14 mouse cellular contexts compared by ENCODE assay signal in the genomic region with DNA sequence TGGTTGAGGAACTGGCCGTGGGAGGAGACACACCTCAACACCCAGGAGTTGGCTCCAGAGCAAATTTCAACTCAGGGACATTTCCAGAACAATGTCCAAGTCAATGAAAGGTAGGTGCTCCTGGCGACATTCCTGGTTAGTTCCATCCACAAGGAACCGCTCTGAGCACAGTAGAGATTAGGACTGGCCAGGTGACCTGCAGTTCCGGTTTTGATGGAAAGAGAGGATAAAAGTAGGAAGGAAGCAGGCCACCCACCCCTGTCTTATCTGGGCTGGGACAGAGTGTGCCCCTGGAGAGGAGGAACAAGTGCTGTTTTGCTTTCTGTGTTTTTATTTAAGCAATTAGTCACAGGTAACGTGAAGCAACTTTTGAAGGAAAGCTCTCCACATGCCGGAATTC. TPM values are rescaled to one million over a fixed set of nuclear protein-coding genes. Genes with fewer than 3 reads are reported as not detected.
DNase-seq lines count a peak whose midpoint lies in the region; ATAC-seq lines count a peak whose summit lies in the region.
"Had no signal": no experiment of that assay in that cellular context is flagged by ENCODE, and none has a peak within 500 bp of the region (broad histone marks: within the 10 kb centered on the region; RNA-seq: fewer than 3 reads in every experiment).

No protein-coding gene starts in this region.

- H3K9ac ChIP-seq in hindbrain, embryonic 12.5 days, result no peak overlapping the region
- no peak overlapping the region for H3K9ac ChIP-seq in hindbrain, embryonic 11.5 days (ENCODE audit: low read depth, low read length)
- no peak overlapping the region for H3K9ac ChIP-seq in limb, embryonic 11.5 days (ENCODE audit: low read length)
- no peak overlapping the region for H3K9ac ChIP-seq in stomach, embryonic 14.5 days (replicated peaks; ENCODE audit: low read depth, low read length)
- H3K9ac ChIP-seq: liver, embryonic 13.5 days had no signal

- H3K4me1 ChIP-seq in hindbrain, embryonic 12.5 days, result peaks cover 29% of the 10 kb centered on the region
- peaks cover 2% of the 10 kb centered on the region; the same call in 1 of the 2 replicates for H3K4me1 ChIP-seq in hindbrain, embryonic 11.5 days (replicated peaks; ENCODE audit: control insufficient read depth, insufficient read depth, low read length)
- peaks cover 17% of the 10 kb centered on the region for H3K4me1 ChIP-seq in limb, embryonic 11.5 days (ENCODE audit: control insufficient read depth, insufficient read depth, low read length)
- H3K4me1 ChIP-seq in stomach, embryonic 14.5 days (ENCODE audit: control insufficient read depth, insufficient read depth, low read length), result peaks cover 14% of the 10 kb centered on the region

- H3K27me3 ChIP-seq in hindbrain, embryonic 12.5 days, result peaks cover 4% of the 10 kb centered on the region; the same call in 1 of the 2 replicates
- H3K27me3 ChIP-seq in hindbrain, embryonic 11.5 days (ENCODE audit: control insufficient read depth, insufficient read depth, low read length), result no peaks in the 10 kb centered on the region
- no peaks in the 10 kb centered on the region for H3K27me3 ChIP-seq in limb, embryonic 11.5 days (ENCODE audit: control insufficient read depth, insufficient read depth, low read length)
- H3K27me3 ChIP-seq in stomach, embryonic 14.5 days (ENCODE audit: control insufficient read depth, insufficient read depth, low read length), result no peaks in the 10 kb centered on the region
- H3K27me3 ChIP-seq: CH12.LX; liver, embryonic 13.5 days had no signal

- H3K36me3 ChIP-seq in hindbrain, embryonic 12.5 days, result no peaks in the 10 kb centered on the region
- H3K36me3 ChIP-seq in hindbrain, embryonic 11.5 days (ENCODE audit: control insufficient read depth, insufficient read depth, low read length), result no peaks in the 10 kb centered on the region
- no peaks in the 10 kb centered on the region for H3K36me3 ChIP-seq in limb, embryonic 11.5 days (ENCODE audit: control insufficient read depth, insufficient read depth, low read length)
- H3K36me3 ChIP-seq in stomach, embryonic 14.5 days (ENCODE audit: control insufficient read depth, insufficient read depth, low read length), result no peaks in the 10 kb centered on the region
- H3K36me3 ChIP-seq: liver, embryonic 13.5 days had no signal

- 61% methylated on average over 6 of the region's 6 CpGs for WGBS in hindbrain, embryonic 12.5 days
- 55% methylated on average over 6 of the region's 6 CpGs for WGBS in hindbrain, embryonic 11.5 days
- WGBS in limb, embryonic 11.5 days, result 47% methylated on average over 6 of the region's 6 CpGs
- WGBS in stomach, embryonic 14.5 days, result 42% methylated on average over 6 of the region's 6 CpGs

- H3K27ac ChIP-seq in hindbrain, embryonic 12.5 days, result peak overlapping the region; percentile 60
- H3K27ac ChIP-seq in hindbrain, embryonic 11.5 days (ENCODE audit: low read depth, low read length), result no peak overlapping the region
- peak overlapping the region; percentile 84 for H3K27ac ChIP-seq in limb, embryonic 11.5 days (replicated peaks; ENCODE audit: low read depth, low read length)
- peak overlapping the region; percentile 89 for H3K27ac ChIP-seq in stomach, embryonic 14.5 days (ENCODE audit: low read length)
- H3K27ac ChIP-seq: heart, adult 2 months; layer of hippocampus, adult 2 months; liver, embryonic 13.5 days had no signal

- DNase-seq in hindbrain, embryonic 11.5 days (ENCODE audit: low spot score), result no peak
- peak; percentile 97 for DNase-seq in gonadal fat pad, adult 2 months (ENCODE audit: low read depth)
- DNase-seq in limb, embryonic 11.5 days (ENCODE audit: low spot score), result no peak
- no peak for DNase-seq in ovary, adult 18-20 months (ENCODE audit: low spot score)
- DNase-seq in layer of hippocampus, postnatal 14 days (ENCODE audit: low spot score in 2 of 2), result no peak
- DNase-seq in adrenal gland, adult 18-20 months (ENCODE audit: low spot score in 2 of 2), result no peak
- DNase-seq: cerebellum, postnatal 10 days; liver, embryonic 13.5 days; thymus, postnatal 14 days had no signal

- no peak overlapping the region for H3K4me2 ChIP-seq in hindbrain, embryonic 12.5 days (replicated peaks)
- no peak overlapping the region for H3K4me2 ChIP-seq in hindbrain, embryonic 11.5 days (replicated peaks; ENCODE audit: low read depth, low read length)
- H3K4me2 ChIP-seq in limb, embryonic 11.5 days (ENCODE audit: low read depth, severe bottlenecking), result no peak overlapping the region
- 0 out of 2 replicates have a peak overlapping the region, but pooled peaks have one; percentile 6 for H3K4me2 ChIP-seq in stomach, embryonic 14.5 days (replicated peaks; ENCODE audit: low read depth, low read length)
- H3K4me2 ChIP-seq: liver, embryonic 13.5 days had no signal

- no peak overlapping the region for H3K4me3 ChIP-seq in hindbrain, embryonic 12.5 days
- no peak overlapping the region for H3K4me3 ChIP-seq in hindbrain, embryonic 11.5 days (ENCODE audit: low read depth, low read length)
- no peak overlapping the region for H3K4me3 ChIP-seq in limb, embryonic 11.5 days (ENCODE audit: low read depth, low read length)
- no peak overlapping the region for H3K4me3 ChIP-seq in stomach, embryonic 14.5 days (ENCODE audit: low read depth, low read length)
- H3K4me3 ChIP-seq: heart, adult 2 months; layer of hippocampus, adult 2 months; liver, embryonic 13.5 days had no signal

- no peaks in the 10 kb centered on the region for H3K9me3 ChIP-seq in hindbrain, embryonic 12.5 days (replicated peaks)
- H3K9me3 ChIP-seq in hindbrain, embryonic 11.5 days (ENCODE audit: control insufficient read depth, low read length), result no peaks in the 10 kb centered on the region
- no peaks in the 10 kb centered on the region for H3K9me3 ChIP-seq in limb, embryonic 11.5 days (ENCODE audit: control insufficient read depth, low read length)
- no peaks in the 10 kb centered on the region for H3K9me3 ChIP-seq in stomach, embryonic 14.5 days (ENCODE audit: control insufficient read depth, low read depth, low read length)
- H3K9me3 ChIP-seq: liver, embryonic 13.5 days had no signal

- ATAC-seq in hindbrain, embryonic 12.5 days (ENCODE audit: low FRiP score), result no peak
- ATAC-seq in hindbrain, embryonic 11.5 days (ENCODE audit: low FRiP score), result no peak
- no peak for ATAC-seq in limb, embryonic 11.5 days (ENCODE audit: insufficient number of reproducible peaks, low FRiP score, low TSS enrichment, low read depth)
- peak; percentile 35; the same call in 1 of the 2 replicates for ATAC-seq in stomach, embryonic 14.5 days (ENCODE audit: insufficient number of reproducible peaks, insufficient read depth, low FRiP score, low read depth)

RNA-seq across cellular contexts. Expression of a gene that starts 28.8 kb away (rescaled TPM):
- 29.9 and 31.2 TPM in 2 replicates for polyA plus RNA-seq in hindbrain, embryonic 12.5 days (2016; fragmentation: Nextera tagmentation; extraction: Ambion mirVana)
- 34.0 and 36.7 TPM in 2 replicates for polyA plus RNA-seq in hindbrain, embryonic 11.5 days (2014; fragmentation: Nextera tagmentation; extraction: Ambion mirVana)
- 47.6 and 57.5 TPM in 2 replicates for polyA plus RNA-seq in gonadal fat pad, adult 2 months (2012; rRNA removed)
- polyA plus RNA-seq in limb, embryonic 11.5 days (2014; fragmentation: Nextera tagmentation; extraction: Ambion mirVana), result 33.2 and 34.7 TPM in 2 replicates
- polyA plus RNA-seq in stomach, embryonic 14.5 days (2014; fragmentation: Nextera tagmentation; extraction: Ambion mirVana), result 36.4 and 37.3 TPM in 2 replicates
- 10 to 100 TPM; 37.1 to 38.4 TPM for total RNA-seq in layer of hippocampus, postnatal 14 days (2021)
- total RNA-seq in adrenal gland, adult 18-20 months (2021), result 10 to 100 TPM; 40.7 to 53.5 TPM
